Mouse (Mus musculus) ES-E14 (cell line): ENCODE data around the gene Prmt1. TPM values are rescaled to one million over a fixed set of nuclear protein-coding genes. Genes with fewer than 3 reads are reported as not detected.

ENCODE experiments used
- DNase-seq: peaks from one replicate; pipeline ENCODE4 v3.0.0-alpha.2; 2013; ENCODE audit warnings: low read depth, low spot score
- H3K27ac ChIP-seq: 2 replicates; pipeline ENCODE4 v1.5.1; 2012; ENCODE audit warnings: low read depth, mild to moderate bottlenecking, low read length, moderate library complexity, mixed read lengths; ENCODE audit not compliant: poor library complexity, insufficient read depth, severe bottlenecking
- H3K36me3 ChIP-seq: 2 replicates; pipeline ENCODE4 v1.6.1; 2012; ENCODE audit warnings: mild to moderate bottlenecking, low read length, moderate library complexity, mixed read lengths; ENCODE audit not compliant: control insufficient read depth, poor library complexity, insufficient read depth, severe bottlenecking
- H3K4me1 ChIP-seq, 2 experiments: fragments of 150-350 bp in 1 of 2; sonication (generic) in 1 of 2; 2 replicates each; pipeline ENCODE4 v1.6.1; 2012; ENCODE audit warnings: low read length in 2 of 2, mild to moderate bottlenecking in 1 of 2, mixed read lengths in 1 of 2; ENCODE audit not compliant: control insufficient read depth in 2 of 2, insufficient read depth in 2 of 2, poor library complexity in 1 of 2
- H3K4me3 ChIP-seq, 2 experiments: fragments of 150-350 bp in 1 of 2; sonication (generic) in 1 of 2; 2 replicates each; pipeline ENCODE4 v1.5.1; 2012; ENCODE audit warnings: low read length in 2 of 2, low read depth in 1 of 2, mild to moderate bottlenecking in 1 of 2, mixed read lengths in 1 of 2; ENCODE audit not compliant: insufficient read depth in 1 of 2, poor library complexity in 1 of 2, severe bottlenecking in 1 of 2
- H3K9ac ChIP-seq: 2 replicates; pipeline ENCODE4 v1.6.1; 2012; ENCODE audit warnings: low read depth, mild to moderate bottlenecking, low read length, mixed read lengths; ENCODE audit not compliant: poor library complexity, insufficient read depth, severe bottlenecking
- H3K9me3 ChIP-seq: fragments of 150-350 bp; sonication (generic); 2 replicates; pipeline ENCODE4 v1.6.1; 2012; ENCODE audit warnings: low read depth, mild to moderate bottlenecking, low read length; ENCODE audit not compliant: control insufficient read depth, insufficient read depth
- CHD2 ChIP-seq: IDR thresholded peaks from 2 replicates; pipeline ENCODE4 v1.6.1; 2014; ENCODE audit warnings: mild to moderate bottlenecking, low read depth, low read length, inconsistent platforms
- HCFC1 ChIP-seq: IDR thresholded peaks from 2 replicates; pipeline ENCODE4 v1.6.1; 2012; ENCODE audit warnings: low read length, inconsistent platforms, borderline replicate concordance; ENCODE audit not compliant: insufficient read depth
- MAFK ChIP-seq: IDR thresholded peaks from 2 replicates; pipeline ENCODE4 v1.6.1; 2014; ENCODE audit warnings: mild to moderate bottlenecking, low read depth, low read length, inconsistent platforms; ENCODE audit not compliant: insufficient read depth
- ZC3H11A ChIP-seq: IDR thresholded peaks from 2 replicates; pipeline ENCODE4 v1.6.1; 2012; ENCODE audit warnings: low read depth, mild to moderate bottlenecking, inconsistent platforms, low read length, borderline replicate concordance
- ZNF384 ChIP-seq: IDR thresholded peaks from 2 replicates; pipeline ENCODE4 v1.6.1; 2012; ENCODE audit warnings: low read depth, low read length, inconsistent platforms
- in situ Hi-C, 2 experiments: fragments of 600-800 bp; cut with MboI; formaldehyde crosslinking; loops; one replicate each; pipeline ENCODE4 v1.15.1; 2025; ENCODE audit warnings: low sequenced_read_pairs in 2 of 2, inconsistent platforms in 1 of 2; ENCODE audit not compliant: unreplicated experiment in 2 of 2
- total RNA-seq: library from RNA; depleted of rRNA; stranded (reverse); fragments of 300-350 nt; gene quantifications from 2 replicates; pipeline ENCODE4 v1.2.3, GENCODE M21; 2012

The Prmt1 gene
- total RNA-seq, 1 experiment, result 413 TPM

GRCm38 (mm10) chr7:45014096-45014451, 27.7 kb upstream of the Prmt1 start:
- TF ChIP-seq MAFK (no peak), ZC3H11A (no peak), ZNF384 (no peak), HCFC1 (no peak), CHD2 (no peak)
- H3K9me3 ChIP-seq, result no peaks in the 10 kb centered on the region
- no peak overlapping the region for H3K9ac ChIP-seq
- no peak overlapping the region for H3K4me3 ChIP-seq
- peaks cover 3 to 10% of the 10 kb centered on the region in 2 experiments; a peak in 3 of 4 replicates for H3K4me1 ChIP-seq
- H3K36me3 ChIP-seq, result peaks cover 29% of the 10 kb centered on the region
- in situ Hi-C loops, result no loop called here
- H3K27ac ChIP-seq, result no peak overlapping the region
- DNase-seq, result no peak

GRCm38 (mm10) chr7:45013366-45014095, 27.2 kb upstream of the Prmt1 start:
- Histone ChIP-seq H3K4me1 (peaks cover 3 to 8% of the 10 kb centered on the region in 2 experiments; a peak in 3 of 4 replicates), H3K36me3 (peaks cover 34% of the 10 kb centered on the region), H3K4me3 (no peak overlapping the region), H3K9me3 (no peaks in the 10 kb centered on the region), H3K27ac (no peak overlapping the region), H3K9ac (no peak overlapping the region)
- DNase-seq, result no peak
- TF ChIP-seq HCFC1 (no peak), MAFK (no peak), ZNF384 (no peak), ZC3H11A (no peak), CHD2 (no peak)
- in situ Hi-C loops, result no loop called here

- H3K36me3 ChIP-seq, result peaks cover 41% of the 10 kb centered on the region
- TF ChIP-seq HCFC1 (no peak), MAFK (no peak), ZC3H11A (no peak), ZNF384 (no peak), CHD2 (no peak)
- H3K27ac ChIP-seq, result no peak overlapping the region
- H3K9ac ChIP-seq, result no peak overlapping the region
- H3K4me1 ChIP-seq, result peaks cover 3 to 12% of the 10 kb centered on the region in 2 experiments; a peak in 3 of 4 replicates
- H3K4me3 ChIP-seq, result no peak overlapping the region
- no peak for DNase-seq
- in situ Hi-C loops, result no loop called here
- H3K9me3 ChIP-seq, result no peaks in the 10 kb centered on the region
These were observed 26.5 kb upstream of the Prmt1 start for GRCm38 (mm10) chr7:45012824-45013223.

GRCm38 (mm10) chr7:45012011-45012410, 25.6 kb upstream of the Prmt1 start:
- peaks cover 3 to 12% of the 10 kb centered on the region in 2 experiments; a peak in 3 of 4 replicates for H3K4me1 ChIP-seq
- no peak for DNase-seq
- H3K27ac ChIP-seq, result no peak overlapping the region
- in situ Hi-C loops, result no loop called here
- no peak overlapping the region for H3K9ac ChIP-seq
- no peak for TF ChIP-seq HCFC1
- no peak for TF ChIP-seq CHD2
- no peak for TF ChIP-seq ZC3H11A
- TF ChIP-seq ZNF384, result no peak
- TF ChIP-seq MAFK, result no peak
- H3K36me3 ChIP-seq, result peaks cover 49% of the 10 kb centered on the region
- no peak overlapping the region for H3K4me3 ChIP-seq
- H3K9me3 ChIP-seq, result no peaks in the 10 kb centered on the region
